Mouse (Mus musculus) right cerebral cortex, postnatal 36 days (tissue): ENCODE results near the gene Atp6v1d.

ENCODE experiments used
- DNase-seq, 2 experiments: peaks; one replicate each; pipeline ENCODE4 v3.0.0; 2022; ENCODE audit warnings: low spot score in 2 of 2, mixed read lengths in 1 of 2

Gene Atp6v1d

GRCm38 (mm10) chr12:78861496-78862253, at the start of gene Atp6v1d, which contains the start of gene Eif2s1:
Gene Atp6v1d (minus strand): TSS chr12:78861638.
Gene Eif2s1 (plus strand): TSS chr12:78861819.
- DNase-seq, result peak; percentile 98 to 99

GRCm38 (mm10) chr12:78910684-78911461, 49.4 kb upstream of the Atp6v1d start:
- DNase-seq, result no peak

- no peak for DNase-seq
Observed at GRCm38 (mm10) chr12:78908081-78908605, 46.7 kb upstream of the Atp6v1d start.

- no peak for DNase-seq
Observed at GRCm38 (mm10) chr12:78906707-78907162, 45.3 kb upstream of the Atp6v1d start, which contains the start of gene Plek2. Gene Plek2 (minus strand): TSS chr12:78906964.

- DNase-seq, result no peak
Observed at GRCm38 (mm10) chr12:78904499-78904898, 43.1 kb upstream of the Atp6v1d start.

GRCm38 (mm10) chr12:78903313-78903712, 41.9 kb upstream of the Atp6v1d start:
- DNase-seq, result no peak

GRCm38 (mm10) chr12:78901467-78901866, 40.0 kb upstream of the Atp6v1d start:
- no peak for DNase-seq

- no peak for DNase-seq
Observed at GRCm38 (mm10) chr12:78897861-78898260, 36.4 kb upstream of the Atp6v1d start.

- DNase-seq, result no peak
Observed at GRCm38 (mm10) chr12:78891149-78891548, 29.7 kb upstream of the Atp6v1d start.

- DNase-seq, result no peak
Observed at GRCm38 (mm10) chr12:78890062-78890461, 28.6 kb upstream of the Atp6v1d start.

- no peak for DNase-seq
Observed at GRCm38 (mm10) chr12:78874581-78874980, 13.1 kb upstream of the Atp6v1d start.

GRCm38 (mm10) chr12:78868115-78868514, 6.7 kb upstream of the Atp6v1d start:
- no peak for DNase-seq

- no peak for DNase-seq
Observed at GRCm38 (mm10) chr12:78865434-78865833, 4.0 kb upstream of the Atp6v1d start.

- no peak for DNase-seq
Observed at GRCm38 (mm10) chr12:78862254-78862730, 854 bp upstream of the Atp6v1d start.

GRCm38 (mm10) chr12:78860921-78861495, 430 bp downstream of the Atp6v1d start:
- DNase-seq, result peak in 1 of 2 experiments; percentile 23

- DNase-seq, result no peak
Observed at GRCm38 (mm10) chr12:78848246-78848645, 13.2 kb downstream of the Atp6v1d start.

- no peak for DNase-seq
Observed at GRCm38 (mm10) chr12:78842429-78842828, 19.0 kb downstream of the Atp6v1d start.

GRCm38 (mm10) chr12:78839906-78840305, 21.5 kb downstream of the Atp6v1d start:
- no peak for DNase-seq

GRCm38 (mm10) chr12:78834496-78834895, 26.9 kb downstream of the Atp6v1d start:
- no peak for DNase-seq

GRCm38 (mm10) chr12:78814437-78814836, 47.0 kb downstream of the Atp6v1d start:
- no peak for DNase-seq

GRCm38 (mm10) chr12:78801836-78802235, 59.6 kb downstream of the Atp6v1d start:
- DNase-seq, result no peak

GRCm38 (mm10) chr12:78800036-78800435, 61.4 kb downstream of the Atp6v1d start:
- no peak for DNase-seq
